Mouse (Mus musculus) embryo, embryonic 9.5 days (tissue): ENCODE results near the gene Trpm6.
A peak's percentile ranks its signal among the peaks of the same experiment; 100 is the strongest.

Experiments used
- DNase-seq: peaks from one replicate; pipeline ENCODE4 v3.0.0-alpha.2; 2017; ENCODE audit errors: extremely low spot score

Trpm6 gene

GRCm38 (mm10) chr19:18771048-18771447, 21.3 kb downstream of the Trpm6 start:
- no peak for DNase-seq

- no peak for DNase-seq
Measured at GRCm38 (mm10) chr19:18771561-18771960, 21.8 kb downstream of the Trpm6 start.

- no peak for DNase-seq
Measured at GRCm38 (mm10) chr19:18772888-18773488, 23.2 kb downstream of the Trpm6 start.

GRCm38 (mm10) chr19:18774085-18774484, 24.3 kb downstream of the Trpm6 start:
- DNase-seq: no peak

- DNase-seq: no peak
Measured at GRCm38 (mm10) chr19:18799646-18800045, 49.9 kb downstream of the Trpm6 start.

GRCm38 (mm10) chr19:18811264-18811663, 61.5 kb downstream of the Trpm6 start:
- DNase-seq: no peak

- no peak for DNase-seq
Measured at GRCm38 (mm10) chr19:18815170-18815569, 65.4 kb downstream of the Trpm6 start.

GRCm38 (mm10) chr19:18817425-18817824, 67.6 kb downstream of the Trpm6 start:
- DNase-seq: no peak

GRCm38 (mm10) chr19:18828601-18829000, 78.8 kb downstream of the Trpm6 start:
- no peak for DNase-seq

- no peak for DNase-seq
Measured at GRCm38 (mm10) chr19:18831196-18831595, 81.4 kb downstream of the Trpm6 start.

GRCm38 (mm10) chr19:18834971-18835370, 85.2 kb downstream of the Trpm6 start:
- DNase-seq: peak; percentile 70

- DNase-seq: no peak
Measured at GRCm38 (mm10) chr19:18841789-18842562, 92.2 kb downstream of the Trpm6 start.

GRCm38 (mm10) chr19:18842626-18843025, 92.8 kb downstream of the Trpm6 start:
- no peak for DNase-seq

GRCm38 (mm10) chr19:18846336-18846735, 96.6 kb downstream of the Trpm6 start:
- no peak for DNase-seq

GRCm38 (mm10) chr19:18868311-18868710, 118.5 kb downstream of the Trpm6 start:
- DNase-seq: no peak

- DNase-seq: no peak
Measured at GRCm38 (mm10) chr19:18872792-18873569, 123.2 kb downstream of the Trpm6 start.

GRCm38 (mm10) chr19:18873709-18874644, 124.2 kb downstream of the Trpm6 start:
- peak; percentile 27 for DNase-seq

- no peak for DNase-seq
Measured at GRCm38 (mm10) chr19:18879264-18879663, 129.5 kb downstream of the Trpm6 start.

GRCm38 (mm10) chr19:18881162-18881561, 131.4 kb downstream of the Trpm6 start:
- DNase-seq: no peak

GRCm38 (mm10) chr19:18887646-18888407, 138.0 kb downstream of the Trpm6 start:
- no peak for DNase-seq
